Mouse (Mus musculus) ES-Bruce4 (cell line): Measurements from ENCODE around the gene Uxs1.

Experiments
- CTCF ChIP-seq: IDR thresholded peaks from one replicate; pipeline ENCODE4 v1.8.1; 2011; ENCODE audit warnings: low read depth, low read length
- EP300 ChIP-seq: IDR thresholded peaks from 2 replicates; pipeline ENCODE4 v1.6.1; 2011; ENCODE audit warnings: low read depth, low read length; ENCODE audit not compliant: insufficient read depth
- POLR2A ChIP-seq: IDR thresholded peaks from one replicate; pipeline ENCODE4 v1.8.1; 2011; ENCODE audit warnings: low read length; ENCODE audit not compliant: insufficient read depth

- TF ChIP-seq EP300 = no peak
- TF ChIP-seq POLR2A = no peak
- no peak for TF ChIP-seq CTCF
Measured at GRCm38 (mm10) chr1:43858988-43859387, 31.4 kb upstream of the Uxs1 start.
